ENCODE assay signal across 1 mouse cellular context in genomic region chr7:19024096-19024506, GRCm38 (mm10).
A peak's percentile ranks its signal among the peaks of the same experiment; 100 is the strongest.
TF ChIP-seq lines count a peak whose summit lies in the region.

Gene Sympk (plus strand): TSS chr7:19024377.

TF ChIP-seq in CH12.LX, 34 proteins besides CTCF, POLR2A, EP300 and RAD21 (continued from another document):
- TF ChIP-seq TBP (conservative IDR thresholded peaks at IDR 0.05; ENCODE audit: low read depth, low read length) (no peak), ZC3H11A (IDR thresholded peaks at IDR 0.05; ENCODE audit: low read depth, low read length) (no peak), IRF4 (IDR thresholded peaks at IDR 0.05; ENCODE audit: low read depth, low read length) (peak; percentile 82), MXI1 (IDR thresholded peaks at IDR 0.05; ENCODE audit: low read depth, low read length) (no peak), CHD2 (IDR thresholded peaks at IDR 0.05; ENCODE audit: low read length) (peak; percentile 16; the same call in 1 of the 2 replicates), MYC (IDR thresholded peaks at IDR 0.05; ENCODE audit: low read depth, low read length) (no peak), MAZ (IDR thresholded peaks at IDR 0.05; ENCODE audit: low read depth, low read length) (no peak), PAX5 (IDR thresholded peaks at IDR 0.05; ENCODE audit: low read length) (no peak), USF2 (conservative IDR thresholded peaks at IDR 0.05; ENCODE audit: low read depth, low read length) (no peak), ZKSCAN1 (IDR thresholded peaks at IDR 0.05; ENCODE audit: borderline replicate concordance, low read depth, low read length) (no peak), JUN (IDR thresholded peaks at IDR 0.05; ENCODE audit: insufficient read depth, low read depth, low read length) (no peak), SMC3 (IDR thresholded peaks at IDR 0.05; ENCODE audit: low read depth, low read length) (no peak), POLR2AphosphoS2 (IDR thresholded peaks at IDR 0.05; ENCODE audit: low read depth, low read length) (peak; percentile 23; the same call in 1 of the 2 replicates), SIN3A (IDR thresholded peaks at IDR 0.05; ENCODE audit: low read length) (no peak), ZNF384 (IDR thresholded peaks at IDR 0.05; ENCODE audit: low read depth, low read length) (no peak), NELFE (IDR thresholded peaks at IDR 0.05; ENCODE audit: low read depth, low read length) (peak; percentile 61), ELF1 (IDR thresholded peaks at IDR 0.05; ENCODE audit: low read depth, low read length) (peak; percentile 96), USF1 (IDR thresholded peaks at IDR 0.05; ENCODE audit: low read depth, low read length) (no peak), GABPA (IDR thresholded peaks at IDR 0.05; ENCODE audit: insufficient replicate concordance, low read depth, low read length) (peak; percentile 97; the same call in 1 of the 2 replicates), MAX (IDR thresholded peaks at IDR 0.05; ENCODE audit: low read length) (no peak), UBTF (IDR thresholded peaks at IDR 0.05; ENCODE audit: low read depth, low read length) (no peak), NRF1 (IDR thresholded peaks at IDR 0.05; ENCODE audit: low read depth, low read length) (peak; percentile 89)
TF ChIP-seq in CH12.LX: peak in this region for 13.
